Mouse (Mus musculus) myocyte (in vitro differentiated cells): ENCODE data around the gene Atp5b.

Experiments
- POLR2A ChIP-seq: IDR thresholded peaks from one replicate; pipeline ENCODE4 v1.6.1; 2011; ENCODE audit warnings: low read depth, mild to moderate bottlenecking, control low read depth, moderate library complexity; ENCODE audit not compliant: insufficient read length
- USF1 ChIP-seq: IDR thresholded peaks from one replicate; pipeline ENCODE4 v1.6.1; 2011; ENCODE audit warnings: low read depth, mild to moderate bottlenecking, control low read depth, moderate library complexity

GRCm38 (mm10) chr10:128066072-128066471 lies 17.0 kb upstream of the Atp5b start:
- TF ChIP-seq POLR2A = no peak
- no peak for TF ChIP-seq USF1
